Mouse (Mus musculus) MEL (cell line): Measurements from ENCODE around the gene Pip5k1c. TPM values are rescaled to one million over a fixed set of nuclear protein-coding genes. Genes with fewer than 3 reads are reported as not detected.

Source experiments
- DNase-seq: peaks from one replicate; pipeline ENCODE4 v3.0.0; 2011; ENCODE audit warnings: low read depth, low spot score
- H3K27ac ChIP-seq: 2 replicates; pipeline ENCODE4 v1.5.1; 2012; ENCODE audit warnings: low read depth, mild to moderate bottlenecking, control low read depth, low read length, moderate library complexity; ENCODE audit not compliant: control insufficient read depth
- H3K27me3 ChIP-seq, 2 experiments: fragments of 150-350 bp in 1 of 2; sonication (generic) in 1 of 2; 2 replicates each; pipeline ENCODE4 v1.6.1; 2012; ENCODE audit warnings: low read length in 2 of 2, mild to moderate bottlenecking in 2 of 2, improper control_type of control experiment in 1 of 2, moderate library complexity in 1 of 2; ENCODE audit not compliant: insufficient read depth in 2 of 2, control insufficient read depth in 1 of 2
- H3K36me3 ChIP-seq, 2 experiments: 2 replicates each; pipeline ENCODE4 v1.6.1; 2012 to 2014; ENCODE audit warnings: low read length in 2 of 2, improper control_type of control experiment in 1 of 2, inconsistent platforms in 1 of 2, mild to moderate bottlenecking in 1 of 2; ENCODE audit not compliant: insufficient read depth in 2 of 2, control insufficient read depth in 1 of 2
- H3K4me1 ChIP-seq, 2 experiments: fragments of 150-350 bp in 1 of 2; sonication (generic) in 1 of 2; 2 replicates each; pipeline ENCODE4 v1.6.1; 2012; ENCODE audit warnings: low read length in 2 of 2, improper control_type of control experiment in 1 of 2, mild to moderate bottlenecking in 1 of 2; ENCODE audit not compliant: insufficient read depth in 2 of 2, control insufficient read depth in 1 of 2
- H3K4me3 ChIP-seq, 2 experiments: fragments of 150-350 bp in 1 of 2; sonication (generic) in 1 of 2; 2 replicates each; pipeline ENCODE4 v1.5.1; 2012; ENCODE audit warnings: low read depth in 2 of 2, low read length in 2 of 2, mild to moderate bottlenecking in 2 of 2, moderate library complexity in 2 of 2, control low read depth in 1 of 2, improper control_type of control experiment in 1 of 2; ENCODE audit not compliant: control insufficient read depth in 1 of 2, insufficient read depth in 1 of 2
- H3K79me2 ChIP-seq: 2 replicates; pipeline ENCODE4 v1.6.1; 2012; ENCODE audit warnings: mild to moderate bottlenecking, low read length, moderate library complexity; ENCODE audit not compliant: control insufficient read depth, poor library complexity, insufficient read depth
- H3K9ac ChIP-seq: 2 replicates; pipeline ENCODE4 v1.6.1; 2012; ENCODE audit warnings: low read depth, mild to moderate bottlenecking, control low read depth, low read length, moderate library complexity; ENCODE audit not compliant: control insufficient read depth, poor library complexity, severe bottlenecking
- H3K9me3 ChIP-seq: fragments of 150-350 bp; sonication (generic); replicated peaks from 2 replicates; pipeline ENCODE4 v1.6.1; 2012; ENCODE audit warnings: mild to moderate bottlenecking, low read length, improper control_type of control experiment, moderate library complexity; ENCODE audit not compliant: insufficient read depth
- CHD1 ChIP-seq: IDR thresholded peaks from 2 replicates; pipeline ENCODE4 v1.6.1; 2012; ENCODE audit warnings: low read depth, mild to moderate bottlenecking, inconsistent platforms, low read length, improper control_type of control experiment
- CHD2 ChIP-seq: IDR thresholded peaks from 2 replicates; pipeline ENCODE4 v1.6.1; 2011; ENCODE audit warnings: low read length, improper control_type of control experiment
- E2F4 ChIP-seq: IDR thresholded peaks from 2 replicates; pipeline ENCODE4 v1.6.1; 2011; ENCODE audit warnings: low read depth, low read length, improper control_type of control experiment, borderline replicate concordance
- EP300 ChIP-seq, 2 experiments: IDR thresholded peaks; 2 replicates each; pipeline ENCODE4 v1.6.1; 2011; ENCODE audit warnings: improper control_type of control experiment in 2 of 2, low read length in 2 of 2, low read depth in 1 of 2, mild to moderate bottlenecking in 1 of 2
- ETS1 ChIP-seq: IDR thresholded peaks from 2 replicates; pipeline ENCODE4 v1.6.1; 2012; ENCODE audit warnings: low read depth, mild to moderate bottlenecking, inconsistent platforms, low read length, improper control_type of control experiment, moderate library complexity
- HCFC1 ChIP-seq: IDR thresholded peaks from 2 replicates; pipeline ENCODE4 v1.6.1; 2012; ENCODE audit warnings: low read depth, mild to moderate bottlenecking, inconsistent platforms, low read length, improper control_type of control experiment, moderate library complexity
- MAFK ChIP-seq: IDR thresholded peaks from 2 replicates; pipeline ENCODE4 v1.6.1; 2011; ENCODE audit warnings: low read depth, mild to moderate bottlenecking, low read length, improper control_type of control experiment, borderline replicate concordance
- MAX ChIP-seq: IDR thresholded peaks from 2 replicates; pipeline ENCODE4 v1.6.1; 2011; ENCODE audit warnings: low read length, improper control_type of control experiment
- MEF2A ChIP-seq: IDR thresholded peaks from 2 replicates; pipeline ENCODE4 v1.6.1; 2014; ENCODE audit warnings: low read depth, mild to moderate bottlenecking, inconsistent platforms, low read length, improper control_type of control experiment; ENCODE audit not compliant: poor library complexity, insufficient replicate concordance, severe bottlenecking; ENCODE audit errors: extremely low read depth
- MXI1 ChIP-seq: IDR thresholded peaks from 2 replicates; pipeline ENCODE4 v1.6.1; 2011; ENCODE audit warnings: mild to moderate bottlenecking, low read depth, low read length, improper control_type of control experiment
- MYB ChIP-seq: IDR thresholded peaks from 2 replicates; pipeline ENCODE4 v1.6.1; 2011; ENCODE audit warnings: mild to moderate bottlenecking, low read depth, low read length, improper control_type of control experiment
- POLR2AphosphoS2 ChIP-seq: IDR thresholded peaks from 2 replicates; pipeline ENCODE4 v1.6.1; 2011; ENCODE audit warnings: low read length, improper control_type of control experiment
- SMC3 ChIP-seq: IDR thresholded peaks from 2 replicates; pipeline ENCODE4 v1.6.1; 2011; ENCODE audit warnings: low read depth, low read length, improper control_type of control experiment
- TAL1 ChIP-seq: IDR thresholded peaks from 2 replicates; pipeline ENCODE4 v1.6.1; 2012; ENCODE audit warnings: mild to moderate bottlenecking, inconsistent platforms, low read length, moderate library complexity, mixed read lengths
- TCF12 ChIP-seq: IDR thresholded peaks from 2 replicates; pipeline ENCODE4 v1.6.1; 2014; ENCODE audit warnings: low read depth, mild to moderate bottlenecking, inconsistent platforms, low read length, improper control_type of control experiment, moderate library complexity
- ZC3H11A ChIP-seq: IDR thresholded peaks from 2 replicates; pipeline ENCODE4 v1.6.1; 2012; ENCODE audit warnings: low read depth, mild to moderate bottlenecking, inconsistent platforms, low read length, improper control_type of control experiment
- ZKSCAN1 ChIP-seq: IDR thresholded peaks from 2 replicates; pipeline ENCODE4 v1.6.1; 2012; ENCODE audit warnings: low read depth, mild to moderate bottlenecking, inconsistent platforms, low read length, improper control_type of control experiment, moderate library complexity
- ZNF384 ChIP-seq: IDR thresholded peaks from 2 replicates; pipeline ENCODE4 v1.6.1; 2012; ENCODE audit warnings: low read depth, mild to moderate bottlenecking, inconsistent platforms, low read length, improper control_type of control experiment
- polyA plus RNA-seq, 2 experiments: library from polyadenylated mRNA; stranded (reverse) in 1 of 2; unstranded in 1 of 2; fragments of >175 nt in 1 of 2; fragments of >200 nt in 1 of 2; gene quantifications; 2 replicates each; pipeline versions ENCODE4 v1.2.1 to v1.2.4; 2012; ENCODE audit warnings: low replicate concordance in 2 of 2, low read depth in 1 of 2; ENCODE audit not compliant: insufficient read length in 2 of 2, insufficient read depth in 1 of 2, missing spikeins in 1 of 2
- total RNA-seq: library from RNA; depleted of rRNA; stranded (reverse); fragments of 300-350 nt; gene quantifications from 2 replicates; pipeline ENCODE4 v1.2.3, GENCODE M21; 2012

Gene Pip5k1c
- total and polyA plus RNA-seq, 3 experiments: 14.4 to 40.5 TPM; not detected in 1

GRCm38 (mm10) chr10:81356991-81357844, 64.5 kb downstream of the Pip5k1c start, which contains the start of gene Mfsd12 (continued):
- TF ChIP-seq MEF2A (no peak), MAFK (no peak), HCFC1 (peak; percentile 71), ZKSCAN1 (no peak), EP300 (IDR thresholded peaks at IDR 0.05; ENCODE audit: low read depth in 1 of 2, low read length in 2 of 2) (no peak), E2F4 (no peak), MXI1 (peak; percentile 56; the same call in 1 of the 2 replicates), TAL1 (no peak), MYB (no peak), CHD1 (no peak), TCF12 (peak; percentile 72), ZNF384 (no peak), CHD2 (no peak)

- Histone ChIP-seq H3K9ac (peak overlapping the region; percentile 71), H3K4me3 (peak overlapping the region; percentile 49 to 57), H3K27ac (no peak overlapping the region), H3K79me2 (peaks cover 27% of the 10 kb centered on the region), H3K27me3 (no peaks in the 10 kb centered on the region), H3K36me3 (peaks cover 0 to 17% of the 10 kb centered on the region in 2 experiments; a peak in 3 of 4 replicates), H3K9me3 (no peaks in the 10 kb centered on the region)
- TF ChIP-seq ZC3H11A: no peak
- TF ChIP-seq POLR2AphosphoS2: no peak
- no peak for TF ChIP-seq ETS1
- no peak for TF ChIP-seq SMC3
- no peak for TF ChIP-seq E2F4
- no peak for TF ChIP-seq MAX
- TF ChIP-seq, all 39 proteins: peak for 0
- peaks cover 0 to 27% of the 10 kb centered on the region in 2 experiments; a peak in 3 of 4 replicates for H3K4me1 ChIP-seq
- DNase-seq: no peak
Measured at GRCm38 (mm10) chr10:81358209-81358608, 65.4 kb downstream of the Pip5k1c start.
